Mouse (Mus musculus) frontal cortex, adult (tissue): ENCODE measurements around the gene Ostf1.
"Not testable (repeated sequence)": the region's sequence is repeated elsewhere in the genome, so short reads cannot be mapped to it uniquely, and the experiment has no call there.

Experiments
- ATAC-seq: cut with Nextera tagmentation; 2 replicates; pipeline ENCODE4 v1.9.2; 2017; ENCODE audit warnings: mild to moderate bottlenecking, moderate library complexity, mixed read lengths; ENCODE audit not compliant: low TSS enrichment

Ostf1 gene

DNA sequence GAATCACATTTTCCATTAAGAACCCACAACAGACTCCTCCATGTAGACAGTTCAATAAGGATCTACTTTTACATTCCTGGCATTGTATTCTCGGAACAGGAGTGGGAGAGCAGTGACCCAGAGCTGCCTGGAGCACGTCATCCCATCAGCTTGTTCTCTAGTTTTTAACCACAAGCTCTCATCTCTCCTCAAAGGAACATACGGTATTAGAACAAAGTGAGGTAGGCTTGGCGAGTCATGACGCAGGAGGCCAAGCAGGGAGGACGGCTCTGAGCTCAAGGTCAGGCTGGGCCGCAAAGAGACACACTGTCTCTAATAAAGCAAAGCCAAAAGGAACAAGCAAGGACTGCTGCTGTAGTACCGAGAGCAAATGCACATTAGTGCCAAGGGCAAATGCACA, 32.6 kb downstream of the Ostf1 start:
- no peak for ATAC-seq

DNA sequence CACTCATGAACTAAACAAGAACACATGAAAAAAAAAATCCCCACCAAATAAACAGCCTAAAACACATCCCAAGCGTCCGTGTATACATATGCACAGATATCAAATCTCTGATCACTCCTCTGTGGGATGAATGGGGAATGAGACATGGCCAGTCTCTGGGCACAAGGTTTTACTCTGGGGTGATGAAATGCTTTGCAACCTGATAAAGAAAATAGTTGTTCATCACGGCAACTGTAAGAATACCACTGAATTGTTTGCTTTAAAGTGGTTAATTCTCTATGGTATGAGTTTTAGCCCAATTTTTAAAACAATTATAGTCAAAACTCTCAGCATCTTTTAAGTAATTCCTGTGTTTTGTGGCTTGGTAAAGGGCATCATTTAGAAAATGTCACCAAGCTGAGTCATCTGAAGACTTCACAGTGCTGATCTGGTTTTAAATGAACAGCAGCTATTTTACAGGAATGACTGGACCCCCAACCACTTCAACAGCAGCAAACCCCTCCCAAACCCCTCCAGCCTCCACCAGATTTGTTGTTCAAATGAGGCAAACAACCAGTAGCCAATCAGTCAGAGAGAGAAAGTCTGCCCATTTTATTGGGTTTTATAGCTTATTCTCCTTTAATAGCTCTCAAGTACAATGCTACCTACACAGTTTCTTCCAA, 33.2 kb downstream of the Ostf1 start:
- ATAC-seq, result no peak

DNA sequence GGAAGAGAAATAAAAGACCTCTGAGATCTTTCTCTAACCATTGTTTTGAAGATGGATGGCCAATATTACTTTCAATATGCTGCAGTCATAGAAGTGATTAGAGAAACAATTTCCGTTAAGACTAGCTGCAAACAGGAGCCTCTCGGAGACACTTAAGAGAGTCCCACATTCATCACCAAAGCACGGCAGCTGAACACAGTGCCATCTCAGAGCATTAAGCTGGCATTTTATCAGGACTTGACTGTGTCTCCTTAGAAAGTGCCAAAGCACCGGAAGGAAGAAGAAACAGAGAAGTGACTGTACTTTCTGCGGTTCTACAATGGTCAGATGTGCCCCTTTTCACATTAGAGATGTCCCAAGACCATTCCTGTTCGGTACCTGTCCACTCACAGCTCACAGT, 33.9 kb downstream of the Ostf1 start:
- no peak for ATAC-seq

DNA sequence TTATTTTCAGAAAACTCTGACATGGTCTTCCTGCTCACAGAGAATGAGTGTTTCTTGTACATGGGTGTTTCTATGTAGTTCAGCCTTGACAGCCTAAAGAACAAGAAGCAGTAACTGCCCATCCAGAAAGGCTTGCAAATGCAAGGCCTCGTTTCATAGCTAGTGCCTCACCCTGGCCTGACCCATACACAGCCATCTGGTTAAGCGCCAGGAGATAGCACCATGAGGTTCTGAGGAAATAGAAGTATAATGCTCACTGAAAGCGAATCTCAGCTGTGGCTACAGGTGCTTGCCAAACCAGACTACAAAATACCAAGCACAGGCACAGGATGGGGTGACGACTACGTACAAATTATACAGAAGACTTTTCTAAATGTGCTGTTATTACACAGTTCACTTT, 34.7 kb downstream of the Ostf1 start:
- ATAC-seq, result no peak

DNA sequence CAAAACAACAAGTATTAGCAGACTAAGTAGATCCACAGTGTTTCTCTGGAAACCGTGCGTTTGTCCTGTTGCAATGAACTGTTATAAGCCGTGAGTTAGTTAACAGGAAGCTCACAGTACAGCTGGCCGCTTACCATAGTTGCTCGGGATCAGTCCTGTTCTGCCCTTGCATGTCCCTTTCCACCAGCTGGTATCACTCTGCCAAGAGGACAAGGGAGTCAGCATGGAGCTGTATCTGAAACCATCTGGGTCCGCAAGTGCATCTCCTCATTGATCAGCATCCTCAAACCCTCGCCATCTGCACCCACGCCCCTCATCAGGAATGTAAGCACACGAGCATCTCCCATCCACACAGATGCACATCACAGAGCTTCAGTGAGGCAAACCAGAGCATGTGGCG, 37.9 kb downstream of the Ostf1 start:
- no peak for ATAC-seq

DNA sequence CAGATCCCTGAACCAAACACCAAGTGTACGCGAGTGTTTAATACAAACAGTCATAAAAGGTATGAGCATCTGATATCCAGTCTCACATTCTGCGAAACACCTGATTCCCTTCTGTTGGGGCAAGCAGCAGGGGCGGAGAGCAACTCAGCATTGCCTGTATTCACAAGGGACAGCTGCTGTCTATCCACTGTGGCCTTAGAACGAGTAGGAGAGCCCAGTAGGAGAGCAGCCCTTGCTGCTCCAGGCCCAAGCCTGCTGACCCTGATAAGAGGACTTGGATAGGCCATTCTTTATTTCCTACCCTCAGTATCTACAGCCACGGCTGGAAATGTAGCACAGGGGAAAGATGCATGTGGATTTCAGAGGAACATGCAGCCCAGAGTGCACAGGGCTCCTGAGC, 38.7 kb downstream of the Ostf1 start:
- no peak for ATAC-seq

DNA sequence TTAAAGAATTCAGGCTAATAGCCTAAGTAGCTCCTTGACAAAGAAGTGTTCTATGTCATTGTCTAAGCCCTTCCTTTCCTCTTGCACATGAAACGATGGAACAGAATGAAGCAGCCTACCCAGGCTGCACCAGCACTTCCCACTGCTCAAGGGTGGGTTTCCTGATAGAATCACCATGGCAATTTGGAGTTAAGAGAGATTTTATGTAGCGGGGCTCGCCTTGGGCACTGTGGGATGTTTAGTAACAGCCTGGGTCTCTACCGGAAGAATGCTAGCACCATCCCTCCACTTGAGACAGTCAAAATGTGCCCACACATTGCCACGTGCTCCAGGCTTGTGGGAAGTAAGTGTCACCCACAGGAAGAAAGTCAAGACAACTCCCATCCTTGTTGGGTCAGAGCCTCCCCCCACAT, 40.7 kb downstream of the Ostf1 start:
- ATAC-seq, result no peak

DNA sequence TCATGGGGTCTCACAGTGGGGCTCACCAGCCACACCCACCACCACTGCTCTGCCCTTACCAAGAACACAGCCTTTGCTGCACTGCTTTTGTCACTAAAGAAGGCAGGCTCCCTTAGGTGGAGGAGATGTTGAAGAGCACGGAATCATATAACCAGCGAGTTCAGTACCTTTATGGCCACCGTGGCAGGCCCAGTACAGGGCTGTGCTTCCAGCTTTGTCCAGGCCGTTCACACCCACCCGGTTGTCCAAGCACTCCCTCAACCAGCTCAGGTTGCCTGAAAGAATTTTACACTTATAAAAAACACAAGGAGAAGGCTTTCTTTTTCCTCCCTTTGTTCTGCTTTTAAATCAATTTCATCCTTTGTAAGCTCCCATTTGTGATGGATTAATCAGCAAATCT, 41.4 kb downstream of the Ostf1 start:
- ATAC-seq, result no peak

DNA sequence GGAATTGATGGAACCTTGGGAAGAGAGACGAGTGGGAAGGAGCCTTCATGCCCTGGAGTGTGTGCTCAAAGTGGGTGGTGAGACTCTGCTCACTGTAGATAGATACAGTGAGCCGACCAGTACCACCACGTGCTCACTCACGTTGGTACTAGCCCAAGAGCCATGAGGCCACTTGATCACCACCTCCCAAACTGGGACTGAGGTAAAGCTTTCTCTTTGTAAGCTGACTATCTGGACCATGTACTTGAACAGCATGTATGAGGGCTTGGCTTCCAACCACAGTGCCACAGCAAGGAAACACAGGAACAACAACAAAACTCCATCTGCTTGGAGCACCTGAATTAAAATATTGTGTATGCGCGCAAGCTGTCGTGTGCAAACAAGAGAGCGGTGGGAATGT, 42.3 kb downstream of the Ostf1 start:
- no peak for ATAC-seq

DNA sequence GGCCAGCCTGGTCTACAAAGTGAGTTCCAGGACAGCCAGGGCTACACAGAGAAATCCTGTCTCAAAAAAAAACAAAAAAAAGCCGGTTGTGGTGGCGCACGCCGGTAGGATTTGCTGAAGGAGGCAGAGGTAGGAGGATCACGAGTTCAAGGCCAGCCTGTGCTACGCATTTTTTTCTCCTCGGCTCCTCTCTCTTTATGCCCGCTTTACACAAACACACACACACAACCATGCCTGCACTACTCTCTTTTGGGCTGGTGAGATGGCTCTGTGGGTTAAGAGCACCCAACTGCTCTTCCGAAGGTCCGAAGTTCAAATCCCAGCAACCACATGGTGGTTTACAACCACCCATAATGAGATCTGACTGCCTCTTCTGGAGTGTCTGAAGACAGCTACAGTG, 42.8 kb downstream of the Ostf1 start:
- ATAC-seq, result not testable (repeated sequence)

DNA sequence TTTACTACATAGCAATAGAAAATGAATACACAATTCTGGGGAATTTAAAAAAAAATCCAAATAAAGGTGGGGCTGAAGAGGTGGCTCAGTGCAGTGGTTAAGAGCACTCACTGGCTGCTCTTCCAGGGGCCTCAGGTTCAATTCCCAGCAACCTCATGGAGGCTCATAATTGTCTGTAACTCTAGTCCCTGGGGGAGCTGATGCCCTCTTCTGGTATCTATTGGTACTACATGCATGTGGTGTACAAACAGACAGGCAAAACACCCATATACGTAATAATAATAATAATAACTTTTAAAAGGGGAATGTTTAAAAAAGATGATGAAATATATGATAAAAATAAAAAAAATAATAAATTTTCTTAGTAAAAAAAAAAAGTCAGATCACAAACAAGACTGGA, 43.4 kb downstream of the Ostf1 start:
- no peak for ATAC-seq

DNA sequence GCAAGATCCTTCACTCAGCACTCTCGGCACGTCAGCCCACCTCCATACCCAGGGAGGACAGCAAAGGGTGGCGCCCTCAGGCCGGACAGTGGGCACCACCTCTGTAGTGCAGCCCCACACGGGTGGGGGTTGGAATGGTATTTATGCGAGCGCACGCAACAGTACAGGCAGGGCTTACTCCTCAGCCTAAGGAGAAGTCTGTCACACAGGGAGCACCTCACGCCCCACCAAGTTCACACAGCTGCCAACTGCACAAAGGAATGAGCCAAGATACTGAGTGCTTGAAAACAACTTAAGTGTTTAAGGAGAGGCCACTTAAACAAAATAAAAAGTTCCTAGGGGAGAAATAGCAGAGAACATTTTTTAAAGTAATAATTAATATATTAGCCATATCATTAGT, 44.5 kb downstream of the Ostf1 start:
- no peak for ATAC-seq

DNA sequence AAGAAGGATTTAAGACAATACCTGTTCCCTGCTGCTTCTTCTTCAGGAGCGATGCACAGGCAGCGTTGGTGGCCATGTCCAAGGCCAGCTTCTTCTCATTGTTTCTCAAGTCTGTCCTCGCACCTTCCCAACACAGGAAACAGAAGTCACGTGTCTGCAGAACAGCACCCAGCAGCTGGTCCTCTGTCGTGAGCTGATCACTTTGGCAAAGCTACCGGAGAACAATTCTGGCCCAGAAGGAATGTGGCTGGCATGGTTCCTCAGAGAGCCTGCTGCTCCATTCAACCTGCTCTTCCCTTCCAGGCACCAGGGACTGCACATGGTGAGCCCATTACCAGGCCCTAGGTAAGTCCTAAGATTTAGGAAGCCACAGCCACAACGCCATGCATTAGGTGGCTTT, 47.0 kb downstream of the Ostf1 start:
- no peak for ATAC-seq

DNA sequence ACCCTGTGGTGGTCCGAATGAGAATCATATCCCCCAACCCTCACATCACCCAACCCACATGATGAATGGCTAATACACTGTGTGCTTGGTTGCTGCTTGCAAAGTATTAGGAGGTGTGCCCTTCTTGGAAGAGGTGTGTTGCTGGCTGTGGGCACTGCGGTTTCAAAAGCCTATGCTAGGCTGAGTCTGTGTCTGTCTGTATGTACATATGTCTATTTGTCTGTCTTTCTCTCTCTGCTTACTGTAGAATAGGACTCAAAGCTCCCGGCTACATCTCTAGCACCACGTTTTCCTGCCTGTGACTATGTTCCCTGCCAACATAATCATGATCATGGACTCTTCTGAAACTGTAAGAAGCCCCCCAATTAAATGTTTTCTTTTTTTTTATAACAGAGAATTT, 47.9 kb downstream of the Ostf1 start:
- ATAC-seq, result no peak

DNA sequence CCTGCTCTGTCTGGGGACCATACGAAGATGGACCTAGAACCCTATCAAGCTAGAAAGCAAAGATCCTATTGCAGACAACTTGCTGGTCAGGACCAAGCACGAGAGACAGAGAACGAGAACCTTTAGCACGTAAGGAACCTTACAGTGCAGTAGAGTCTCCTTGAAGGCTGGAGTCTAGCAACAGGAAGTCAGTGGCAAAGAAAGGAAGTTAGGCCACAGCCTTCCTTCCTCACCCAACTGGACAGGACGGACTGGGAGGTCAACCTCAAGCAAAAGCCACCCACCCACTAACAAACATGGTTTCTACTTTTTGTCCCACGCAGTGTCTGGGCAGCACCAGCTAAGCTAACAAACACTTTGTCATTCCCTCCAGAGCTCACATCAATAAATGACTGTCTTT, 48.7 kb downstream of the Ostf1 start:
- ATAC-seq, result no peak

DNA sequence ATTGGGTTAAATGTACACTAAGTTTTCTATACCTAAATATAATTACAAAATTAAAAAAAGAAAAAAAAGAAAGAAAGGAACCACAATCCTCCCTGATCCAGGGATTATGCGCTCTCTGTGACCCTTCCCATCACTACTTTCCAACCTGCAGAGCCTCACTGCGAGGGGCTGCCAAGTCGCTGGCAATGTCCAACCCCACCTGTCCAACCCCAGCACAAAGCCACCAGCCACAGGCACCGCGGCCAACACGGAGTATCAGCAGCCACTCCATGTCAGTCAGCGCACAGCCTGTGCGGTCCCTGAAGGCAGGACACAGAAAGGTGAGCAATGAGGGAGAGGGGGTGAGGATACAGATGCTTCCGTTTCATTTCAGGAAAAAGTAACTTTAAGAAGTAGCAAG, 49.4 kb downstream of the Ostf1 start:
- ATAC-seq, result no peak

DNA sequence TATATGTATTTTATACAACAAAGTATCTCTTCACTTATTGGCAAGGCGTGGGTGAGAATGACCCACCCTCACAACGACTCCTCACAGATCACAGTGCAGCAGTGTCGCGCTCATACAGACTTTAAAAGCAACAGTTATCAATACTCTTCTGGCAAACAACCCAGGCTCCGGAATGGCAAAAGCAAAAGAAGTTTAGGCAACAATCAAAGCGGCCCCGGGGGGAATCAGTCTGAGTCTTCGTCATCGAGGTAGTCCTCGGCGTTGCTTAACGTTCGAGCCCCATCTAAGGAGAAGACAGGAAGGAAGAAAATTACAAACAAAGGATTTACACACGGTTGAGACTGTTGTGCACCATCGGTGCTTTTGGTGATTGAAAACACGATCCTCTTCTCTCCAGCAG, 50.6 kb downstream of the Ostf1 start:
- ATAC-seq, result no peak

DNA sequence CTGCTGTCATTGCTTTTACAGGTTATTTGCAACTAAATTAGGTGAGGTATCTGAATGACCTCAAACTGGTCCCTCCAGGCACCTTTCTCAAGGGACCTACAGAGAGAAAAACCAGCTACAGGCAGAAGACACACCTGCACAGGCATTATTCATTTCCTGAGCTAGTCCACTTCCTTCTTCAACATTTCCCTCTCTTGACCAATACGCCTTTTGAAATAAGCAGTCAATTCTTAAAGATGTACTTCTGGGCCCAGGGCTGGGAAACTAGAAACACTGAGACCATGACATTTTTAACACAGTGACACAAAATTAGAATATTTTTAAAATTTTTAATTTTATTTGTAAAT, 52.6 kb downstream of the Ostf1 start:
- ATAC-seq, result no peak

DNA sequence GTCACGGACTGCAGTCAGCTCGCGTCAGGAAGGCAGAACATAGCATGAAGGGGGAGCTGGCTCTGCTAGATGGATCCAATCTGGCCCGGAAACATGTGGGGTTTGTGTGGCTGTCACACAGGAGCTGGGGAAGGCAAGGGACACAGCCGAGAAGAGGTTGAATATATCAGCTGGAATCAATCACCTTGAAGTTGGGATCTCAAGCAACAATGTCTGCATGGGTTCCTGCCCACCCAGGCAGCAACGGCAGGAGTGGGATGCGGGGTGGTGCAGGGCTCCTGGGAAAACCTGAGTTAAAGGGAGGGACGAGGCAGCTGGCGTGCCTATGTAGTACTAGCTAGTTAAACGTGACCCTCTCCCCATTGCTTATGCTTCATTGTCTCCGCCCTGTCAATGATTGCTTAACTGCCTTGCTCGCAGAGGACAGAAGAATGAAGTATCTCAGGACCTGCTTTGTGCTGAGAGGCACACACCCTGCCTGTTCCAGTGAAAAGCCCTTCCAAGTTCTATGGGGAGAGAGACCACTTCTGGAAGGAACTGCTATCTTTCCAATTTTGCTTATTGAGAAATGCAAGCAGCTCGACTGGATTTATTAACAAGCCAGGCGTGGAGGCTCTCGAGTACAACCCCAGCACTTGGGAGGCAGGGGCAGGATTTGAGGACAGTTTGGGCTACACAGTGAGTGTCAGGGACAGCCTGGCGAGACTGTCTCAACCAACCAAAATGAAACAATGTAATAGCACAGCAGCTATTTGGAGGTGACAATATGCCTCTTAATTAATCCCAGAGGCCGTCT, 53.2 kb downstream of the Ostf1 start:
- ATAC-seq, result peak; percentile 95

DNA sequence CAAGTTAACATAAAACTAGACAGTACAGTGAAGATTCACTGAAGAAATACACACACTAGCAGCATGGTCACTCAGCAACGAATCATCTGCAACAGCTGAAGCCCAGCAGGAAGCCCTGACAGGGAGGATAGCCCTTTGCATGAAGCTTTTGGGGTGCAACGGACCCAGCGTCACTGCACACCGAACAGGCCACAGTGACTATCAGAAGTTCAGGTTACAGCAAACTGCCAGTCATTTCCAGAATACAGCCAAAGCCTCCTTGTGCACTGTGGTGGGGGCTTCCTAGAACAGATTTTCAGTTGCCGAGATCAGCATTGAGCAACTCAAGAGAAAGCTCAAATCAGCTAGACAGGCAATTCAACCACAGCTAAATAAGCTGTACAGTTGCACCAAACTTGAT, 54.3 kb downstream of the Ostf1 start:
- ATAC-seq, result no peak

DNA sequence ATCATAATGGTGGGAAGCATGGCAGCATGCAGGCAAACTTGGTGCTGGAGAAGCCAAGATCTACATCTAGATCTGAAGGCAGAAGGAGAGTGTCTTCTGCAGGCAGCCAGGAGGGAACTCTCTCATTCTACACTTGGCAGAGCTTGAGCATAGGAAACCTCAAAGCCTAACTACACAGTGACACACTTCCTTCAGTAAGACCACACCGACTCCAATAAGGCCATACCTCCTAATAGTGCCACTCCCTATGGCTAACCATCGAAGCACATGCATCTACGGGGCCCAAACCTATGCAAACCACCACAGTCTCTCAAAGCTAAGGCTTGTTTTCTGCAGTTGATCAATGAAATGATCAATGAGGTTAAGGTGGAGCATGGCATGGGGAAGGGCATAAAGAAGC, 55.7 kb downstream of the Ostf1 start:
- no peak for ATAC-seq

DNA sequence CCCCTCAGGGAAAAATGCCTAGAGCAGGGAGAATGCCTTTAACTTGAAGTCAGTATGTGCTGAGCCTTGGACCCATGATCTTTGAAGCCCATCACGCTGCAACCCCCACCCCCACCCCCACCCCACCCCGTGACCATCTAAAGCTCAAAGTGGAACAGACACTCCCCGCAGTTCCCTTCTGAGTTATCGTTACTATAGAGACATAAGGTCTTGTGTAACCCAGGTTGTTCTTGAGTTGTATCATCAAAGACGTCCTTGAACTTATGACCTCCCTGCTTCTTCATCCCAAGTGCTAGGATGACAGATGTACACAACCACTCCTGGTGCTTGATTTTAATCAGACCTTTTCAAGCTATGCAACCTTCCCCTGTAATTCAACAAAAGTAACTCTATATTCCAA, 57.7 kb downstream of the Ostf1 start:
- no peak for ATAC-seq

DNA sequence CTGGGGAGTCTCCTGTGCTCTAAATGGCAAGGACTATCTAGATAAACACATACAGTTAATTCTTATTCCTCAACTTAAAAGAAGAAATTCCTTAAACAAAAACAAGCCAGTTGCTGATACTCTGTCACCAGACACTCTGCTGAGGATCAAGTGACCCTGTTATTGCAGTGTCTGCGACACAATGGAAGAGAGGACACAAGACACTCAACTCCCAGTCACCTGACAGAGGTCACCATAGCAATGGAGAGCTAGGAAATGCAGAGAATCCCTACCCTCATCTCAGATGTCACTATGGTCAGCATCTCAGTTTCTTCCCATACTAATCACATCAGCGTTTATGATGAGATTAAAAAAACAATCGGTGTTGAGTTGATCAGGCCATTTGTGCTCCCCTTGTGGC, 58.2 kb downstream of the Ostf1 start:
- ATAC-seq, result no peak

DNA sequence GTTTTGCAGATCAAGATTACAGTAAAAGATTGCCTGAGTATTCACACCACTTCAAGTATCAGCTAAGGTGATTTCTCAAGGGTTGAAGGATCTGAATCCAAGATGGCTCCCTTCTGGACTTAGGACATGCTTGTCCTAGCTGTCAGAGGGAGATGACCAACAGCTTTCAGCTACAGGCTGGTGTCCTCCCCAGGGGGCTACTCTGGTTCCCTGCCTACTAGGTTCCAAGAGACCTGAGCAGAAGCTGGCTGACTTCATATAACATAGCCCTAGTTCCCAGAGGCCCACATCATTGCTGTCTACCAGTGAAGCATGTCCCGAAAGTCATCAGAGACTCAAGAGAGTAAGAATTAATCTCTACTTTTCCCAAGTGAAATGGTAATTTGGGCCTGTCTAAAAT, 62.1 kb downstream of the Ostf1 start:
- ATAC-seq, result no peak
